Mouse (Mus musculus) heart, embryonic 12.5 days (tissue): ENCODE data around the gene Nup107. TPM values are rescaled to one million over a fixed set of nuclear protein-coding genes. Genes with fewer than 3 reads are reported as not detected.

ENCODE experiments used
- ATAC-seq: fragments of 200-750 bp; cut with Nextera tagmentation; 2 replicates; pipeline ENCODE4 v1.8.0; 2017; ENCODE audit warnings: moderate TSS enrichment, moderate library complexity; ENCODE audit not compliant: insufficient number of reproducible peaks, low FRiP score
- H3K27ac ChIP-seq: fragments of 300-500 bp; sonication (generic); 2 replicates; pipeline ENCODE4 v1.5.1; 2016; ENCODE audit warnings: mild to moderate bottlenecking, moderate library complexity; ENCODE audit not compliant: poor library complexity, severe bottlenecking
- H3K27me3 ChIP-seq: fragments of 300-500 bp; sonication (generic); replicated peaks from 2 replicates; pipeline ENCODE4 v1.6.1; 2016; ENCODE audit warnings: mild to moderate bottlenecking, moderate library complexity
- H3K36me3 ChIP-seq: fragments of 300-500 bp; sonication (generic); 2 replicates; pipeline ENCODE4 v1.6.1; 2016; ENCODE audit warnings: mild to moderate bottlenecking, moderate library complexity
- H3K4me1 ChIP-seq: fragments of 300-500 bp; sonication (generic); replicated peaks from 2 replicates; pipeline ENCODE4 v1.6.1; 2016; ENCODE audit warnings: mild to moderate bottlenecking
- H3K4me2 ChIP-seq: fragments of 300-500 bp; sonication (generic); 2 replicates; pipeline ENCODE4 v1.6.1; 2016; ENCODE audit warnings: mild to moderate bottlenecking, moderate library complexity
- H3K4me3 ChIP-seq: fragments of 300-500 bp; sonication (generic); 2 replicates; pipeline ENCODE4 v1.5.1; 2016; ENCODE audit warnings: mild to moderate bottlenecking
- H3K9ac ChIP-seq: fragments of 300-500 bp; sonication (generic); 2 replicates; pipeline ENCODE4 v1.6.1; 2016; ENCODE audit warnings: mild to moderate bottlenecking, moderate library complexity
- H3K9me3 ChIP-seq: fragments of 300-500 bp; sonication (generic); replicated peaks from 2 replicates; pipeline ENCODE4 v1.6.1; 2016; ENCODE audit warnings: mild to moderate bottlenecking, moderate library complexity
- WGBS: fragments of 180-500 bp; shearing (Covaris S2); methylation state at CpG from one replicate; pipeline ENCODE4 v1.1.7; 2016; 5-methylcytosine and 5-hydroxymethylcytosine counted together
- polyA plus RNA-seq: library from polyadenylated mRNA; unstranded; fragments of >200 nt; fragmentation: Nextera tagmentation; extraction: Ambion mirVana; gene quantifications from 2 replicates; pipeline ENCODE4 v1.2.1, GENCODE M21; 2016

Gene Nup107
- polyA plus RNA-seq, 1 experiment from 2014 or later: 72.0 TPM

GRCm38 (mm10) chr10:117777103-117777470, 15.4 kb downstream of the Nup107 start:
- Histone ChIP-seq H3K27ac (no peak overlapping the region), H3K4me1 (no peaks in the 10 kb centered on the region), H3K27me3 (no peaks in the 10 kb centered on the region), H3K4me3 (no peak overlapping the region), H3K4me2 (no peak overlapping the region), H3K9ac (no peak overlapping the region), H3K9me3 (no peaks in the 10 kb centered on the region), H3K36me3 (peaks cover 82% of the 10 kb centered on the region)
- 96% methylated on average over 3 of the region's 3 CpGs for WGBS
- no peak for ATAC-seq

- H3K36me3 ChIP-seq: peaks cover 80% of the 10 kb centered on the region
Measured at GRCm38 (mm10) chr10:117776281-117777102, 16.0 kb downstream of the Nup107 start.

DNA sequence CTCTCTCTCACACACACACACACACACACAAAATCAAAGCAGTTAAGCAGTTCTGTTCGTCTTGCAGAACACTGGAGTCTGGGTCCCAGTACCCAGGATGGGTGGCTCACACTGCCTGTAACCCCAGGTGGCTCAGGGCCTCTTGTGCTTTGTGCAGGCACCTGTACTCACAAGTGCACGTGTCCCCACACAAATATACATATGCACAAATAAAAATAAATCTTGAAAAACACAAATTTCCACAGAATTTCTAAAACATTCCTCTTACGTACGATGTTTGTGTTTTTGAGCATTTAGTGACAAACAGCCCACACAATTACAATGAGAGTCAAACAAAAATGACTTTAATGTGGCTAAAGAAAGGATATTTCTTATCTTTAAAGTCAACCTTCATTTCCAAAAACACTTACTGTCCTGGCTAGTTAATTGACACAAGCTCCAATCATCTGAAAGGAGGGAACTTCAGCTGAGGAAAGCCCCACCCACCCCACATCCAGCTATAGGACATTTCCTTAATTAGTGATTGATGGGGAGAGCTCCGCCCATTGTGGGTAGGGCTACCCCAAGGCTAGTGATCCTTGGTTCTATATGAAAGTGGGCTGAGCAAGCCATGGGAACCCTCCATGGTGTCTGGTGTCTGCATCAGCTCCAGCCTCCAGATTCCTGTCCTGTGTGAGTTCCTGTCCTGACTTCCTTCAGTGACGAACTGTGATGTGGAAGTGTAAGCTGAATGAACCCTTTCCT, 16.9 kb downstream of the Nup107 start:
- H3K4me1 ChIP-seq: no peaks in the 10 kb centered on the region
- 88% methylated on average over 6 of the region's 6 CpGs for WGBS
- H3K27me3 ChIP-seq: no peaks in the 10 kb centered on the region
- ATAC-seq: no peak
- H3K9ac ChIP-seq: no peak overlapping the region
- no peak overlapping the region for H3K4me2 ChIP-seq
- H3K27ac ChIP-seq: no peak overlapping the region
- no peaks in the 10 kb centered on the region for H3K9me3 ChIP-seq
- H3K4me3 ChIP-seq: no peak overlapping the region
- H3K36me3 ChIP-seq: peaks cover 80% of the 10 kb centered on the region

More at GRCm38 (mm10) chr10:117776281-117777102, 16.0 kb downstream of the Nup107 start:
- Histone ChIP-seq H3K9ac (no peak overlapping the region), H3K4me2 (no peak overlapping the region), H3K4me3 (no peak overlapping the region), H3K27me3 (no peaks in the 10 kb centered on the region), H3K27ac (no peak overlapping the region), H3K9me3 (no peaks in the 10 kb centered on the region), H3K4me1 (no peaks in the 10 kb centered on the region)
- 76% methylated on average over 12 of the region's 12 CpGs for WGBS
- no peak for ATAC-seq

- Histone ChIP-seq H3K27me3 (no peaks in the 10 kb centered on the region), H3K4me3 (no peak overlapping the region), H3K4me1 (no peaks in the 10 kb centered on the region), H3K36me3 (peaks cover 83% of the 10 kb centered on the region), H3K27ac (no peak overlapping the region), H3K4me2 (no peak overlapping the region), H3K9me3 (no peaks in the 10 kb centered on the region), H3K9ac (no peak overlapping the region)
- no peak for ATAC-seq
- 95% methylated on average over 1 of the region's 1 CpGs for WGBS
Measured at GRCm38 (mm10) chr10:117774817-117775120, 17.7 kb downstream of the Nup107 start.

DNA sequence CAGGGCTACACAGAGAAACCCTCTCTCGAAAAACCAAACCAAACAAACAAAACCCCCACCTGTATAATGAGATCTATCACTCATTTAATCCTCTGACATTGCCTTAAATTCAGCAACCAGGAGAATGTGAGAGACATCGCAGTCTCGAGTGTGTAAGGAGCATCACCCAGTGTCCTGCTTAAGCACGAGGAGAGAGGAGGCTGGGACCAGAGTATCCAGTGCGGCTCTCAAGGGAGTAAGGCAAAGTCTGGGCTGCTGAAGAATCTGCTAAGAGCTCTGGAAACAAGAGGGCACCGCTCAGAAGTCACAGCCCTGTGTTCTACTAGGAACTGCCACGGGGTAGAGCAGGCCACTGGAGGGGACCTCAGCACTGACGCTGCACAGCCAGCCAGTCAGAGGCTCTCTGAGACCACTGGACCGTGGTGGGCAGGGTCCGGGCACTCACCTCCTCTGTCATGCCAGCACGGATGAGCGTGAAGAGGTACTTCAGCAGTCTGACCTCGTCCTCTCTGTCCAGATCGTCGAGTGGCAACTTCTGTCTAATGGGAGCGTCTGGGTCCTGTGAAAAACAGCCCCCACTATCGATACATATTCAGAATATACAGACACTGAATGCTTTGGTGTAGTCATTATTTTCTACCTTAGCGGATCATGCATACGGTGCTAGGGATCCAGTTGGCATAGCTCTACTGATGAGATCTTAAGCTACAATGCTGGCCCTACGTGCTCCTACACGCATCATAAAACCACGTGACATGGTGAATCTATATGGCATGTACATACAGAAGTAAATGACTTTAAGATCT, 18.3 kb downstream of the Nup107 start:
- H3K9me3 ChIP-seq: no peaks in the 10 kb centered on the region
- H3K4me1 ChIP-seq: no peaks in the 10 kb centered on the region
- 91% methylated on average over 22 of the region's 22 CpGs for WGBS
- no peak overlapping the region for H3K4me3 ChIP-seq
- ATAC-seq: no peak
- peaks cover 87% of the 10 kb centered on the region for H3K36me3 ChIP-seq
- no peak overlapping the region for H3K9ac ChIP-seq
- H3K4me2 ChIP-seq: no peak overlapping the region
- no peaks in the 10 kb centered on the region for H3K27me3 ChIP-seq
- H3K27ac ChIP-seq: no peak overlapping the region

DNA sequence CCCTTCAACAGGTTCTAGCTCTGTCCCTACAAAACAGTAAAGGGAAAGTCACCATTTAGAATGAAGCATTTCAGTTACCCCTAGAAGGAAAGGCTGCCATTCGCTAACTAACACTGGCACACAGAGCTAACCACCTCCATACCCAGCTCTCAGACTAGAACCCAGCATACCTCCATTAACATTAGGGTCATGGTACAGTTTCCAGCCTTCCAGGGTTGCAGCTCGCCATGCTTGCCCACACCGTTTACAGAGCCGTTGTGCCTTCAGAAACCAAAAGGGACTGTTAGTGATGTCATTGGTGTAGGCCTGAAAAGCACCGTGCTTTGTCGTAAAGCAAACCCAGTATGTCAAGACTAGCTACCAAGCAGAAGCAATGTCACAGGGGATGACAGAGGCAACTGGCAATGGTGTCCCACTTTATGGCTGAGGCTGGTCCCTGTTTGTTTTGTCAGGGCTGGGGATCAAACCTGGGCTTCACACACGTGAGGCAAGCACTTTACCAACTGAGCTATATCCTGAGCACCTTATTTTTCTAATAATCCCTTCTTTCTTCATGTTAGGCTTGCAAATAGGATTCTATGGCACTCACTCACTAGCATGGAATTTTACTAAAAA, 19.3 kb downstream of the Nup107 start:
- no peaks in the 10 kb centered on the region for H3K27me3 ChIP-seq
- no peak overlapping the region for H3K4me3 ChIP-seq
- no peaks in the 10 kb centered on the region for H3K9me3 ChIP-seq
- WGBS: 92% methylated on average over 7 of the region's 7 CpGs
- no peak overlapping the region for H3K9ac ChIP-seq
- no peak overlapping the region for H3K4me2 ChIP-seq
- peaks cover 83% of the 10 kb centered on the region for H3K36me3 ChIP-seq
- no peaks in the 10 kb centered on the region for H3K4me1 ChIP-seq
- ATAC-seq: no peak
- H3K27ac ChIP-seq: no peak overlapping the region

DNA sequence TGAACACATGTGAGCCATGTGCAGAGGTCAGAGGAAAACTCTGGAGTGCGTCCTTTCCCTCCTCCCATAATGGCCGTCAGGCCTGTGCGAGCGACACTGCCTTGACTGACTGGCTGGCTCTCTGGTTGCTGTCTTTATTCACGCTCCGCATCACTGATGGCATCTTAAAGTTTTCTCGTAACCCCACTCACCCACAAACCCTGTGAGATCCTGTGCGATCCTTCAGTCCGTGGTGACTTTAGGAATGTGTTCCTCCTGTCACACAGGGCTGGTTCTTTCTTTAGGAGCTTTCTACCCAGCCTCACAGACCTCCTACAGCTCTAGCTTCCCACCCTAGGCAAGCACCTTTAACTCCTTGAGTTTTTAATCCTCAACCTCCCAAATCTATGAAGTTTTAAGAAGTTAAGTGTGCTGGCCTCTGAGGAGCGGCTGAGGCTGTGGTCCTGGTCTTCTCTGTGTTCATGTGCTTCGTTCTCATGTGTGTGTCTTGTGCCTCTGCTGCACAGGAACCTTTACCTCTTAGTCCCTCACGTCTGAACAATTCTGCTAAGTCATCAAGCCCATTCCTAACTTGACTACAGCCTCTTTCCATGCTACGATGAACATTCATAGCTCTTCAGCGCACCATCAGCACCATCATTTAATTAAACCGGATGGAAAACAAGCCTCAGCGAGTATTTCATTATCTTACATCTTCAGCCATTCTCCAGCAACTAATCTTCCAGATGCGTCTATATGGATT, 20.0 kb downstream of the Nup107 start:
- no peak for ATAC-seq
- 93% methylated on average over 17 of the region's 17 CpGs for WGBS

DNA sequence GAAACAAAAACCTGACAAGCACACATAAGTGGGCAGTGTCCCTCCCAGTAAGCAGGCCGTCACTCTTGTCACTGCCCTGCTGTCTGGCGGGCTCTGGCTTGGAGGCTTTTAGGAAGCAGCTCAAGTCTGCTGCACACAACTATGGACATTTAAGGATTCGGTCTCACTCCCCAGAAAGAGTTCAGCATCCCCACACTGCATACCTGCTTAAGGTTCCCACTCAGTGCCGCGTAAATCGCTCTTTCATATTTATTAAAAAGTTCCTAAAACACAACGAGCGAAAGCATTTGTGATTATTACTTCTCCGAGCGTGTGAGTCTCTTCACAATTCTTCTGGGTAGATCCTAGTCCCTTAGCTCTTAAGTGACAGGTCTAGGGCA, 21.4 kb downstream of the Nup107 start:
- Histone ChIP-seq H3K4me1 (no peaks in the 10 kb centered on the region), H3K4me2 (no peak overlapping the region), H3K27me3 (no peaks in the 10 kb centered on the region), H3K9me3 (no peaks in the 10 kb centered on the region), H3K36me3 (peaks cover 83% of the 10 kb centered on the region), H3K9ac (no peak overlapping the region), H3K4me3 (no peak overlapping the region), H3K27ac (no peak overlapping the region)
- WGBS: 94% methylated on average over 10 of the region's 10 CpGs
- no peak for ATAC-seq

More for the DNA sequence above, 20.0 kb downstream of the Nup107 start:
- Histone ChIP-seq H3K27me3 (no peaks in the 10 kb centered on the region), H3K9me3 (no peaks in the 10 kb centered on the region), H3K4me3 (no peak overlapping the region), H3K9ac (no peak overlapping the region), H3K36me3 (peaks cover 84% of the 10 kb centered on the region), H3K4me1 (no peaks in the 10 kb centered on the region), H3K4me2 (no peak overlapping the region), H3K27ac (no peak overlapping the region)

DNA sequence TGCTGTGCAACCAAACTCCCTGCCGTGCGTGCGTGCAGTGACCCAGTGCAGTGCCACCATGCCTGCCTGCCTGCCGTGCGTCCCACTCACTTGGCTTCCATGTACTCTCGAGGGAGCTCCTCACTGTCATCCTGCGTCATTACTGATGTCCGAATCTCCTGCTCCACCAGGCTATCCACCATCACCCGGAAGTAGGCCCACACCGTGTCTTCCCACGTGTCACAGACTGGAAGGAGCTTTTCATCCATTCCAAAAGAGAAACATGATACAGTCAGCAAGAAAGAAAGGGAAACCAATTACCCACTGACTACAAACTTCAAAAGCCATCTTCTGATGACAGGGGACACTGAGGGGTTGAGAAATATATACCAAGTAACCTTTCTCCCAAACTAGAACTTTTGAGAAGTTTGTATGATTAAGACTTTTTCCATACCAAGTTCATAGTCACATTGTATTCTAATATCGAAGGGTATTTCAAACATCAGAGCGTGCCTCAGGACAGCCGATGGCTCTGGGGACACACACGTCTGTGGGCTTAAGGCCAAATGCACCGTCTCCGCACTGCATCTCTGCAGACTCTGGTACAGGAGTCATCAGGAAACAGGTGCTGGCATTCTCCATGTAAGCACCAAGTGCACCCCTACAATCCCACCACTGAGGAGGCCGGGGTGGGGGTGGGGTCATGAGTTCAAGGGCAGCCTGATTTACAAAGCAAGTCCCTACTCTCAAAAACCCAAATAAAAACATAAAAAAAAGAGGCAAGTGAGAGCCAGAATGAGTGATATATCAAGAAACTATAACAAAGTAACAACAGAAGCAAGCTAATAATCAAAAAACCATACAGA, 22.0 kb downstream of the Nup107 start:
- 92% methylated on average over 18 of the region's 18 CpGs for WGBS
- ATAC-seq: no peak

More for the DNA sequence above, 22.0 kb downstream of the Nup107 start:
- Histone ChIP-seq H3K4me1 (no peaks in the 10 kb centered on the region), H3K4me2 (no peak overlapping the region), H3K27me3 (no peaks in the 10 kb centered on the region), H3K36me3 (peaks cover 84% of the 10 kb centered on the region), H3K9me3 (no peaks in the 10 kb centered on the region), H3K27ac (no peak overlapping the region), H3K9ac (no peak overlapping the region), H3K4me3 (no peak overlapping the region)
